Mouse (Mus musculus) naive thymus-derived CD4-positive, alpha-beta T cell, adult 5 months (primary cell): ENCODE data around the gene Rnf146. TPM values are rescaled to one million over a fixed set of nuclear protein-coding genes. Genes with fewer than 3 reads are reported as not detected.

Experiments
- polyA plus RNA-seq: library from polyadenylated mRNA; unstranded; fragments of 100-300 nt; shearing (Covaris generic); gene quantifications from one replicate; pipeline ENCODE4 v1.2.1, GENCODE M21; 2017

The Rnf146 gene
- polyA plus RNA-seq: 131 TPM

DNA sequence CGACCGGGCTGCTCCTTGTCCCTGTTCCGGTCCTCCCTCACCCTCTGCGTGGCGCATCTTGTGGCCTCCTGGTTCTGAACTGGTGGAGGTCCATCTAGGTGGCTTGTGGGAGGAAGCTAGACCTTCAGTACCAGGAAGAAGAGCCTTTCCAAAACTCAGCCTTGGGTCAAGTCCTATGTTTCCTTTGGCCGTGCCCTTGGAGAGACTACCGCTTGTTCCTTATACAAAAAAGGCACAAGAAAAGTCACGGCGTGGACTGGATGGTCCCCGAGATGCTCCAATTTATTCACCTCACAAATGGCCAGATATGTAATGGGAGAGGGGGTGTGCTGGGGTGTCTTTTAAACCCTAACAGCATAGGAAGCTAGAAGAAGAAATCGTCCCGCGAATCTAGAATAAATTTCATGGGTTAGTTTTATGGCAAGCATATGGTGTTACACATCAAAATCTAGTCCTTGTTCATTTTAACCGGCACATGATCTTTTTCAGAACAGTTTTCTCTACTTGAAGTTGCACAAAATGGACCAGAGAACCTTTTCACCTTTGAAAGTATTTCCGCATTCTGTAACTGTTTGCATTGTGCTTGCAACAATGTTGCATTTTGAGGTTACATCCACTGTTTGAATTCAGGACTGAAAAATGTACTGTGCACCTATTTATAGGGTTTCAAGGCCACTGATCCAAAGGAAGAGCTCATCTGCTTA, at the start of gene Rnf146:
TSS of gene Rnf146 (minus strand) at position 246 of the 704 bp plus-strand sequence.

GRCm38 (mm10) chr10:29313064-29313638, 49.1 kb downstream of the Rnf146 start, which contains the start of gene Echdc1:
TSS of gene Echdc1 (plus strand) at chr10:29313166.

Other genes with a start within 250 kb of the Rnf146 start
- gene Soga3, start 218.6 kb downstream of the Rnf146 start, polyA plus RNA-seq: not detected
- gene Gm49353, start 163.5 kb downstream of the Rnf146 start, polyA plus RNA-seq: not detected
- gene 9330159F19Rik, start 150.8 kb downstream of the Rnf146 start, polyA plus RNA-seq: not detected
- 9.6 TPM for gene Echdc1, start 49.3 kb downstream of the Rnf146 start, polyA plus RNA-seq
- gene Rspo3, start 173.4 kb upstream of the Rnf146 start, polyA plus RNA-seq: not detected